Comparison of ENCODE assay signal across 9 mouse cellular contexts in genomic region chr2:34368396-34368795, GRCm38 (mm10). TPM values are rescaled to one million over a fixed set of nuclear protein-coding genes. Genes with fewer than 3 reads are reported as not detected.
DNase-seq lines count a peak whose midpoint lies in the region; ATAC-seq and TF ChIP-seq lines count a peak whose summit lies in the region.
"Had no signal": no experiment of that assay in that cellular context is flagged by ENCODE, and none has a peak within 500 bp of the region (broad histone marks: within the 10 kb centered on the region; RNA-seq: fewer than 3 reads in every experiment).

No protein-coding gene starts in this region.

- no peaks in the 10 kb centered on the region for H3K36me3 ChIP-seq in lung, postnatal 0 days (ENCODE audit: insufficient read depth, low read length)
- H3K36me3 ChIP-seq in hindbrain, embryonic 10.5 days = no peaks in the 10 kb centered on the region; the same call in 1 of the 2 replicates

- no peak for TF ChIP-seq EP300 in lung, postnatal 0 days (IDR thresholded peaks at IDR 0.05)

- no peak for ATAC-seq in lung, postnatal 0 days
- ATAC-seq in inflammation-experienced regulatory T-cells, adult 6 months = no peak

- H3K27me3 ChIP-seq in lung, postnatal 0 days (replicated peaks; ENCODE audit: insufficient read depth, low read length) = no peaks in the 10 kb centered on the region
- H3K27me3 ChIP-seq in hindbrain, embryonic 10.5 days (ENCODE audit: insufficient read depth, poor library complexity, severe bottlenecking) = no peaks in the 10 kb centered on the region

- H3K4me3 ChIP-seq in lung, postnatal 0 days (ENCODE audit: low read depth, low read length) = no peak overlapping the region
- H3K4me3 ChIP-seq in hindbrain, embryonic 10.5 days = peak overlapping the region; percentile 81

- H3K9me3 ChIP-seq in lung, postnatal 0 days (ENCODE audit: low read length) = no peaks in the 10 kb centered on the region
- H3K9me3 ChIP-seq in hindbrain, embryonic 10.5 days = no peaks in the 10 kb centered on the region

- 23% methylated on average over 6 of the region's 6 CpGs for WGBS in lung, postnatal 0 days
- WGBS in hindbrain, embryonic 10.5 days = 15% methylated on average over 6 of the region's 6 CpGs

- H3K4me2 ChIP-seq in lung, postnatal 0 days (replicated peaks; ENCODE audit: low read depth, low read length) = peak overlapping the region; percentile 34; the same call in 1 of the 2 replicates

- no peak for TF ChIP-seq CTCF in lung, postnatal 0 days (IDR thresholded peaks at IDR 0.05)

- H3K4me1 ChIP-seq in lung, postnatal 0 days (ENCODE audit: insufficient read depth, low read depth, low read length) = no peaks in the 10 kb centered on the region
- H3K4me1 ChIP-seq in hindbrain, embryonic 10.5 days (replicated peaks) = peaks cover 55% of the 10 kb centered on the region

- no peak overlapping the region for H3K9ac ChIP-seq in lung, postnatal 0 days (replicated peaks; ENCODE audit: low read depth)

- 0 out of 2 replicates have a peak overlapping the region, but pooled peaks have one; percentile 3 for H3K27ac ChIP-seq in lung, postnatal 0 days (ENCODE audit: low read length)
- peak overlapping the region; percentile 19 for H3K27ac ChIP-seq in hindbrain, embryonic 10.5 days

- DNase-seq in lung, postnatal 0 days (ENCODE audit: low spot score) = peak; percentile 61
- DNase-seq in lung, postnatal 14 days = no peak
- DNase-seq in hindbrain, embryonic 10.5 days (ENCODE audit: low spot score) = peak; percentile 17
- DNase-seq in mesoderm, embryonic 11.5 days (ENCODE audit: low read depth, low spot score) = peak; percentile 64
- no peak for DNase-seq in frontal cortex, postnatal 25 days (ENCODE audit: low spot score in 2 of 2)
- DNase-seq in T-cell, adult 2 months (ENCODE audit: low spot score) = no peak
- DNase-seq: cerebellum, postnatal 36 days; kidney, adult 9 months had no signal

RNA-seq across cellular contexts. Expression of gene Pbx3, which starts 4.5 kb away (rescaled TPM):
- 16.2 and 16.3 TPM in 2 replicates for polyA plus RNA-seq in lung, postnatal 0 days (2015; fragmentation: Nextera tagmentation; extraction: Ambion mirVana)
- 42.9 and 56.6 TPM in 2 replicates for polyA plus RNA-seq in hindbrain, embryonic 10.5 days (2016; fragmentation: Nextera tagmentation; extraction: Ambion mirVana)
- polyA plus RNA-seq in inflammation-experienced regulatory T-cells, adult 6 months (2017; shearing (Covaris generic)) = 1 to 10 TPM; 1.2 to 3.4 (median 1.6) TPM

RNA-seq across cellular contexts. Expression of gene Mapkap1, which starts 38.2 kb away (rescaled TPM):
- 62.1 and 67.9 TPM in 2 replicates for polyA plus RNA-seq in lung, postnatal 0 days (2015; fragmentation: Nextera tagmentation; extraction: Ambion mirVana)
- polyA plus RNA-seq in hindbrain, embryonic 10.5 days (2016; fragmentation: Nextera tagmentation; extraction: Ambion mirVana) = 91.9 and 105 TPM in 2 replicates
- 10 to 100 TPM; 16.3 to 23.3 (median 18.3) TPM for polyA plus RNA-seq in inflammation-experienced regulatory T-cells, adult 6 months (2017; shearing (Covaris generic))

Comparison
In these comparisons a context has a peak if more than half of its experiments do, and no peak if none do; other contexts are left out.
1. DNase-seq: peak in lung, postnatal 0 days (single experiment), hindbrain, embryonic 10.5 days (single experiment) and mesoderm, embryonic 11.5 days (single experiment); none in lung, postnatal 14 days (single experiment), frontal cortex, postnatal 25 days (0 of 2) and T-cell, adult 2 months (single experiment).